Mouse (Mus musculus): ENCODE measurements at regions not wholly inside any gene's neighbourhood (a gene's known extent, or its start where the extent isn't known, plus 50 kb on each side); places are given as distances from the start of the nearest gene placed in this dataset.

DNA sequence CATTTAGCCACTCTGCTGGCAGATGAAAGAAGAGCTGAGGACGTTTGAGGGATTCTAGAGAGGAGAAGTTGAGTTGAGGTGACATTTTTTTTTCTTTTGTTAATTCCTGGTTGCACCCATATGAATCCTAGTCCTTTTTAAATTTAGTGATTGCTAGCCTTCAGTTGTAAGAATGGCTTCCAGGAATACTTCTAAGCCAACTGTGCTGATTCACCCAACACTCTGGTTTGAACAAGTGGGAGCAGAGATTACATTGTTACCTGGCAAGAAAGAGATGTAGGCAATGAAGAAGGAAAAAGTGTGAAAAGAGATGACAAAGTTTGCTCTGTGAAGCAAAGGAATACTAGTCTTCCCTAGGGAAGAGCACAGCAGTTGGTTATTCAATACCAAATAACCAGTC, 261.1 kb upstream of the Kcnq5 start:
- H3K27ac ChIP-seq (ENCODE audit: low read length), result no peak overlapping the region
- WGBS, result 40% methylated on average over 1 of the region's 1 CpGs
- H3K27me3 ChIP-seq (ENCODE audit: control insufficient read depth, insufficient read depth, low read length), result no peaks in the 10 kb centered on the region
- no peak for ATAC-seq (ENCODE audit: insufficient read depth, low FRiP score)
- H3K4me3 ChIP-seq (replicated peaks; ENCODE audit: low read length), result no peak overlapping the region
- no peaks in the 10 kb centered on the region for H3K36me3 ChIP-seq (ENCODE audit: control insufficient read depth, insufficient read depth, low read length)
- H3K4me1 ChIP-seq (ENCODE audit: control insufficient read depth, insufficient read depth, low read length), result no peaks in the 10 kb centered on the region
- H3K9ac ChIP-seq (ENCODE audit: low read length), result no peak overlapping the region
- H3K9me3 ChIP-seq (replicated peaks; ENCODE audit: control insufficient read depth, low read length), result no peaks in the 10 kb centered on the region
- no peak overlapping the region for H3K4me2 ChIP-seq (ENCODE audit: low read depth, low read length)

DNA sequence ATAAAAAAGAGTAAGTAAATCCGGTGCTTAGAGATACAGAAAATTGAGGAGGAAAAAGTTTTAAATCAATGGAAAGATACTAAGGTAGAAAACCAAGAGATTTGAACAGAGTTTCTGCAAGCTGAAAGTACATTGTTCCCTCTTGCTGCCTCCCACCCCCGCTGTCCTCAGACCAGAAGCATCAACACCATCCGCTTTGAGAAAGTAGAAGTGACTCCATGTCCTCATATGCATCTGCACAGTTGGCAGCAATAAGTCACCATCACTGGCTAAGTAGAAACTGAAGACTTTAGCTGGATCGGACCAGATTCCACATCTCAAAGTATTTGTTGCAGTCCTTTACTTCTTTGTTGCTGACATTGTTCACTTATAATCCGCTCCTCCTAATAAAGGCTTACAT, 250.1 kb upstream of the Kcnq5 start:
- no peak overlapping the region for H3K4me2 ChIP-seq (ENCODE audit: low read depth, low read length)
- WGBS, result 86% methylated on average over 5 of the region's 5 CpGs
- ATAC-seq (ENCODE audit: insufficient read depth, low FRiP score), result no peak
- no peak overlapping the region for H3K9ac ChIP-seq (ENCODE audit: low read length)
- no peaks in the 10 kb centered on the region for H3K27me3 ChIP-seq (ENCODE audit: control insufficient read depth, insufficient read depth, low read length)
- H3K4me1 ChIP-seq (ENCODE audit: control insufficient read depth, insufficient read depth, low read length), result 0 out of 2 replicates have a peak, but pooled peaks cover 2% of the 10 kb centered on the region
- H3K27ac ChIP-seq (ENCODE audit: low read length), result no peak overlapping the region
- H3K4me3 ChIP-seq (replicated peaks; ENCODE audit: low read length), result no peak overlapping the region
- H3K36me3 ChIP-seq (ENCODE audit: control insufficient read depth, insufficient read depth, low read length), result no peaks in the 10 kb centered on the region
- H3K9me3 ChIP-seq (replicated peaks; ENCODE audit: control insufficient read depth, low read length), result no peaks in the 10 kb centered on the region

DNA sequence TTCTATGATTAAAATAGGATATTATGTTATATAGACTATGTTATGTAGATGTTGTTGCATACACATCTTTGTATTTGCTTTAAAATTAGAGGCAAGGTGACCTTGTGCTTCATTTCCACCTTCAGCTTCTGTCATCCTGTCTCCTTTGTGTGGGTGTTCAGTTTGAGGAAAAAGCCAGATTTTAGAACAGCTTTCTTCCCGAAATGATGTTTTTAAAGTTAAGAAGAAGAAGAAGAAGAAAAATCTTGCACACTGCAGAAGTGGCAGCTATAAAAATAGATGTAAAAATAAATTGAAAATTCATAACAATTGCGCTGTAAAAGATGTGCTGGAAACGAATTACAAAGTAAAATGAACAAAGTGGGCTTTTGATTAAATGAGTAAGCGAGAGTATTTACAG, 249.5 kb upstream of the Kcnq5 start:
- H3K27ac ChIP-seq (ENCODE audit: low read length), result no peak overlapping the region
- H3K4me1 ChIP-seq (ENCODE audit: control insufficient read depth, insufficient read depth, low read length), result 0 out of 2 replicates have a peak, but pooled peaks cover 2% of the 10 kb centered on the region
- WGBS, result 78% methylated on average over 4 of the region's 4 CpGs
- no peaks in the 10 kb centered on the region for H3K9me3 ChIP-seq (replicated peaks; ENCODE audit: control insufficient read depth, low read length)
- H3K36me3 ChIP-seq (ENCODE audit: control insufficient read depth, insufficient read depth, low read length), result no peaks in the 10 kb centered on the region
- no peak overlapping the region for H3K4me3 ChIP-seq (replicated peaks; ENCODE audit: low read length)
- no peak overlapping the region for H3K9ac ChIP-seq (ENCODE audit: low read length)
- ATAC-seq (ENCODE audit: insufficient read depth, low FRiP score), result no peak
- no peaks in the 10 kb centered on the region for H3K27me3 ChIP-seq (ENCODE audit: control insufficient read depth, insufficient read depth, low read length)
- H3K4me2 ChIP-seq (ENCODE audit: low read depth, low read length), result no peak overlapping the region

DNA sequence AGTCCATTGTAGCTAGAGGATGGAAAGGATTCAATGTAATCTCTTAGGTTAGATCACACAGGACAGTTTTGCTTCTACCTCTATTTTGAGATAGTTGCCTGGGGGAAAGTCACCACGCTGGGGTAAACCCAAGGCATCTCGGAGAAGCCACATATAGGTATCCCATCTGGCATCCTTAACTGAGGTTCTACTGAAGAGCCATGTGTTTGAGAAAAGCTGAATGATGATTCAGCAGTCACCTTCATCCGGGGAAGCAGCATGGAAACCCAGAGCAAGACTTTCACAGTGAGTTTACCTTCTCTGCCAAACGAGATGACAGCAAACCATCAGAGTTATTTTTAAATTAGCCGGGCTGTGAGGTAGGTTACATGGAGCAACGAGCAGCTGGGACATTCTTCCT, 248.9 kb upstream of the Kcnq5 start:
- WGBS, result 74% methylated on average over 6 of the region's 6 CpGs
- no peak overlapping the region for H3K27ac ChIP-seq (ENCODE audit: low read length)
- H3K4me3 ChIP-seq (replicated peaks; ENCODE audit: low read length), result no peak overlapping the region
- no peak overlapping the region for H3K4me2 ChIP-seq (ENCODE audit: low read depth, low read length)
- H3K9me3 ChIP-seq (replicated peaks; ENCODE audit: control insufficient read depth, low read length), result no peaks in the 10 kb centered on the region
- no peaks in the 10 kb centered on the region for H3K36me3 ChIP-seq (ENCODE audit: control insufficient read depth, insufficient read depth, low read length)
- ATAC-seq (ENCODE audit: insufficient read depth, low FRiP score), result no peak
- no peaks in the 10 kb centered on the region for H3K27me3 ChIP-seq (ENCODE audit: control insufficient read depth, insufficient read depth, low read length)
- 0 out of 2 replicates have a peak, but pooled peaks cover 2% of the 10 kb centered on the region for H3K4me1 ChIP-seq (ENCODE audit: control insufficient read depth, insufficient read depth, low read length)
- H3K9ac ChIP-seq (ENCODE audit: low read length), result no peak overlapping the region

DNA sequence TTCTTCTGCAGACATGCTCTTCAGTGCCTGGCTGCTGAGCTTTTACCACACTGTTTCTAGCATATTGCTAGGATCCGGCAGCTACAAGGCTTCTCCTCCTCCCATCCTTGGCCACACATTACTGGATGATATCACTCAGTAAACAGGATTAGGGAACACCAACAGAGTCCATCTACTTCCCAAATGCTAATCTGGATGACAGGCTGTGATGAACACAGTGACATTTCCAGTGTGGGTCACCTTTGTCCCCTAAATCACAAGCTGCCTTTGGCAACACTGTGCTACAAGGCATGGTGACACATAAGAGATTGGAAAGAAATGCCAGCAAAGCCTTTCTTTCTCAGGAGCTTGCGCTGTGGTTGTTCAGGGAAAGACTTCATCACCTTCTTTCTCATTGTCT, 246.5 kb upstream of the Kcnq5 start:
- Histone ChIP-seq H3K36me3 (ENCODE audit: control insufficient read depth, insufficient read depth, low read length) (no peaks in the 10 kb centered on the region), H3K27me3 (ENCODE audit: control insufficient read depth, insufficient read depth, low read length) (no peaks in the 10 kb centered on the region), H3K9me3 (replicated peaks; ENCODE audit: control insufficient read depth, low read length) (no peaks in the 10 kb centered on the region), H3K4me2 (ENCODE audit: low read depth, low read length) (no peak overlapping the region), H3K27ac (ENCODE audit: low read length) (no peak overlapping the region), H3K9ac (ENCODE audit: low read length) (no peak overlapping the region), H3K4me3 (replicated peaks; ENCODE audit: low read length) (no peak overlapping the region), H3K4me1 (ENCODE audit: control insufficient read depth, insufficient read depth, low read length) (0 out of 2 replicates have a peak, but pooled peaks cover 2% of the 10 kb centered on the region)
- ATAC-seq (ENCODE audit: insufficient read depth, low FRiP score), result no peak
- 85% methylated on average over 2 of the region's 2 CpGs for WGBS

DNA sequence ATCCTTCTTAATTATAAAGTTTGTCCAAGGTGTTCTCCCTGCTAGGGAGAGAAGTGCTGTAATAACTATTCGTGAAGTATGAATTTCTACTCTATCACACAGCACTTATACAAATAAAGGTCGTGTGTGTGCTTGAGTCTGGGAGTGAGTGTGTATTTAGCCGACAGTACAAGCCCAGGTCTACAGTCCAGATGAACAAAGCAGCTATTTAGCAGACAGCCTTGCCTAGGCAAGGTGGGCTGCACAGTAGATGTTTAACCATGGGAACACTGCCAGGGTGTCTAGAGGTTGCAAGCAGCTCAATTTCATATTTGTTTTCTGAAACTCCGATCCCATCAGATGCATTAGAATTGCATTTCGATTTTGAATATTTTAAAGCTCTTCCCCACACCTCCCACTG, 245.2 kb upstream of the Kcnq5 start:
- H3K27me3 ChIP-seq (ENCODE audit: control insufficient read depth, insufficient read depth, low read length), result no peaks in the 10 kb centered on the region

DNA sequence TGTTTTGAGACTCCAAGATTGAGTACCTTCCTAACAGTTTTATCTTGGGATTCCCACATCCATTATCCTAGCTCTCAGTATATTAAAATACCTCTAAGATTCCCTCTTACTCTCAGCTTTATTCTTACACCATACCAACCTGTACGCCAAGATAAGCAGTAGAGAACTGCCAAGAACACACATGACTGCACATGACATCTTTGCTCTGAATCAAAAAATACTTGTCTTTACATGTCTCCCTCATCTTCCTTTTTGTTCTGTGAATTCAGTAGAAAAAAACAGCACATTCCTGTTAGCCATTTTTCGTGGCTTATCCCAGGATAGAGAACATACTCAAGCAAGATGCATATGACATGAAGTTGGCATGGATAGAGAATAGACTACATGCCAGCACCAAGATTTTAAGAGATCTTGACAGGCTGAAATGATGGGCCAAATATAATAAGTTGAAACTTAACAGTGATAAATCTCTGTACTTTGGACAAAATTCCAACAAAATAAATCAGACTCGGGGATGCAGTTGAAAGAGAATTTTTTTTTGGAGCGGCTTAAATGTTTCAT, 206.0 kb upstream of the Kcnq5 start:
- Histone ChIP-seq H3K4me2 (ENCODE audit: low read depth, low read length) (no peak overlapping the region), H3K4me1 (ENCODE audit: control insufficient read depth, insufficient read depth, low read length) (no peaks in the 10 kb centered on the region), H3K27me3 (ENCODE audit: control insufficient read depth, insufficient read depth, low read length) (no peaks in the 10 kb centered on the region), H3K4me3 (replicated peaks; ENCODE audit: low read length) (no peak overlapping the region), H3K9me3 (replicated peaks; ENCODE audit: control insufficient read depth, low read length) (no peaks in the 10 kb centered on the region), H3K36me3 (ENCODE audit: control insufficient read depth, insufficient read depth, low read length) (no peaks in the 10 kb centered on the region), H3K9ac (ENCODE audit: low read length) (no peak overlapping the region), H3K27ac (ENCODE audit: low read length) (no peak overlapping the region)
- no peak for ATAC-seq (ENCODE audit: insufficient read depth, low FRiP score)
- 63% methylated on average over 4 of the region's 4 CpGs for WGBS

More for the DNA sequence above, 245.2 kb upstream of the Kcnq5 start:
- Histone ChIP-seq H3K9ac (ENCODE audit: low read length) (no peak overlapping the region), H3K9me3 (replicated peaks; ENCODE audit: control insufficient read depth, low read length) (no peaks in the 10 kb centered on the region), H3K27ac (ENCODE audit: low read length) (no peak overlapping the region), H3K4me2 (ENCODE audit: low read depth, low read length) (no peak overlapping the region), H3K4me3 (replicated peaks; ENCODE audit: low read length) (no peak overlapping the region), H3K4me1 (ENCODE audit: control insufficient read depth, insufficient read depth, low read length) (0 out of 2 replicates have a peak, but pooled peaks cover 2% of the 10 kb centered on the region), H3K36me3 (ENCODE audit: control insufficient read depth, insufficient read depth, low read length) (no peaks in the 10 kb centered on the region)
- ATAC-seq (ENCODE audit: insufficient read depth, low FRiP score), result peak; percentile 80; the same call in 1 of the 2 replicates
- 52% methylated on average over 5 of the region's 5 CpGs for WGBS

DNA sequence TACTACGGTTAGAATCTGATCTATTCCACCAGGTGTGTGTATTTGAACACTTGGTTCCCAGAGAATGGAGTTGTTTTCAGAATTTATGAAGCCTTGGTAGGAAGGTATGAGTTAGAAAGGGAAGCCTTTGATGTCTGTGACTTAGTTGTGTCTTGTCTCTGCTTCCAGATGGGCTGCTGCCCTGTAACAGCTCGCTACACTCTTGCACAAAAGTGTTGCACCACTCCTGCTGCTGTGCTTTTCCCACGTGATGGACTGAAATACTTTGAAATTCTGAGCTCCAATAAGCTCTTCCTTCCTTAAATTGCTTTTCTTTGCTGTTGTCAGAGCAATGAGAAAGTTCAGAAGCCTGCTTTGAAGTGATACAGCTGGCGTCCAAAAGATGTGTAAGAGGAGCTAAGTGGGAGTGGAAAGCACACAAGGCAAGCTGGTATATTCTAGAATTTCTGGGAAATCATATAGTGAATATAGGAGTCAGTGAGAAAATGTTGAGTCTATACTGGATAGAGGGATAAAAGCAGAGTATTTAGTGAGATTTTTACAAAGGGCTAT, 174.9 kb upstream of the Kcnq5 start:
- H3K9me3 ChIP-seq (replicated peaks; ENCODE audit: control insufficient read depth, low read length), result no peaks in the 10 kb centered on the region
- WGBS, result 36% methylated on average over 4 of the region's 4 CpGs
- H3K36me3 ChIP-seq (ENCODE audit: control insufficient read depth, insufficient read depth, low read length), result no peaks in the 10 kb centered on the region
- no peak for ATAC-seq (ENCODE audit: insufficient read depth, low FRiP score)
- no peak overlapping the region for H3K4me3 ChIP-seq (replicated peaks; ENCODE audit: low read length)
- no peak overlapping the region for H3K27ac ChIP-seq (ENCODE audit: low read length)
- H3K27me3 ChIP-seq (ENCODE audit: control insufficient read depth, insufficient read depth, low read length), result no peaks in the 10 kb centered on the region
- H3K4me1 ChIP-seq (ENCODE audit: control insufficient read depth, insufficient read depth, low read length), result no peaks in the 10 kb centered on the region
- H3K4me2 ChIP-seq (ENCODE audit: low read depth, low read length), result no peak overlapping the region
- H3K9ac ChIP-seq (ENCODE audit: low read length), result no peak overlapping the region

DNA sequence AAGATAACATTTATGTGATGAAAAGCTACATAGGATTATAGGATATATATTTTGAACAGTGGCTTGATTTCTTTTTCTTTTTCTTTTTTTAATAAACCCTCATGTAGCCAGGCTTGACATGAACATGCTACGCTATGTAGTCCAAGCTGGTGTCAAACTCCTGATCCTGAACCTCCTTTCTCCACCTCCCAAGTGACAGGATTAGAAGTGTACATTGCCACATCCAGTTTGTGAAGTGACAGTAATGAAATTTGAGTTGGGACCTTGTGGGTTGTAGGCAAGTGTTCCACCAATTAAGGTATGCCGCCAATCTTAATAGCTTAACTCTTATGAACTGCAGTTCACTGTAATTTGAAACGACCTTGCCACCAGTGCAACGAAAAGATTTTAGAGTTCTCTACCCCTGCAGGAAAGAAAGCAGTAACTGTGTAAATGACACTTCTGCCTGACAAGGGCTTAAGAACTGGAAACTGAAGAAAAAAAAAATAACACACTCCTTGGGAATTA, 156.6 kb upstream of the Kcnq5 start:
- no peak for ATAC-seq (ENCODE audit: insufficient read depth, low FRiP score)

More for the DNA sequence above, 156.6 kb upstream of the Kcnq5 start:
- no peak overlapping the region for H3K27ac ChIP-seq (ENCODE audit: low read length)
- 57% methylated on average over 4 of the region's 4 CpGs for WGBS
- H3K4me2 ChIP-seq (ENCODE audit: low read depth, low read length), result no peak overlapping the region
- no peak overlapping the region for H3K4me3 ChIP-seq (replicated peaks; ENCODE audit: low read length)
- no peaks in the 10 kb centered on the region for H3K27me3 ChIP-seq (ENCODE audit: control insufficient read depth, insufficient read depth, low read length)
- no peaks in the 10 kb centered on the region for H3K36me3 ChIP-seq (ENCODE audit: control insufficient read depth, insufficient read depth, low read length)
- no peaks in the 10 kb centered on the region for H3K4me1 ChIP-seq (ENCODE audit: control insufficient read depth, insufficient read depth, low read length)
- H3K9ac ChIP-seq (ENCODE audit: low read length), result no peak overlapping the region
- H3K9me3 ChIP-seq (replicated peaks; ENCODE audit: control insufficient read depth, low read length), result no peaks in the 10 kb centered on the region
